Mouse (Mus musculus) mouse trophoblast stem cell (cell line): ENCODE measurements at regions not wholly inside any gene's neighbourhood (a gene's known extent, or its start where the extent isn't known, plus 50 kb on each side); places are given as distances from the start of the nearest gene placed in this dataset.

Experiments used
- in situ Hi-C, 2 experiments: fragments of 300-500 bp; cut with MseI, MboI; formaldehyde crosslinking; loops; 2 replicates in 1 of 2; 3 replicates in 1 of 2; pipeline ENCODE4 v1.15.1; 2025

DNA sequence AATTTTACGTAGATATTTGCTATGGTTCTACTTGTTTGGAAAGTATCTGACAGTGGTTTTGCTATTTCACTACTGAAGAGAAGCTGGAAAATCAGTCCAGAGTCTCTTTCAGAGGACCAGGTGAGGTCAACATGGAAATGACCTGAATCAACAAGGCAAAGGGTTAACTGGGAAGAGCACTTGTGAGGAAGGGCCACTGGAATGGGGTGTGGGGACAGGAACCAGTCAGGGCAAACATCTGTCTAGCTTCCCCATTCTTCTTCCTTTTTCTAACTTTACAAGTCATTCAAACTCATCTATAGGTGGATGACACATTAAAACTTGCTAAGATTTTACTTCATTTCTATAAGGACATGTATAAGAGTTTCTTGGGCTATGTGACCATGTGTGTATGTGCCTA, 283.7 kb downstream of the Gm11146 start:
- in situ Hi-C loops: no loop called here

DNA sequence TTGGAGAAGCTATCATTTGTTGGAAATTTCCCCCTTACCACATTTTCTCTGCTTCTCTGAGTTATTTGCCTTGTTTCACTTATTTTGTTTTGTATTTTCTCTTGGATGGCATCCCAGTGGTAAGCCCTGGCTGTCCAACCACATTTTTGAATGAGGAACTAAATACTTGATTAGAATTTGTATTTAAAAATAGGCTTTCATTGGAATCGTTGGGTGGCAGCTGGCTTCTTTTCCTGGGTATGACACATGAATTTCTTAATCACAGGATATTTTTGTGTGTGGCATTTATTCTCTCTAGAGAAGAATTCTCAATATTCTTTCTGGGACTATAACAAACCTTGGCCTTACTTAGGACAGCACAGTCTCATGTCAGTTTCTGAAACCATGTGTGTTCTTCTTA, 286.5 kb downstream of the Gm11146 start:
- in situ Hi-C loops: no loop called here

GRCm38 (mm10) chr16:77313195-77313594, 288.7 kb downstream of the Gm11146 start:
- in situ Hi-C loops: no loop called here

- in situ Hi-C loops: no loop called here
Observed at GRCm38 (mm10) chr16:77301270-77302171, 288.0 kb downstream of the Usp25 start.

DNA sequence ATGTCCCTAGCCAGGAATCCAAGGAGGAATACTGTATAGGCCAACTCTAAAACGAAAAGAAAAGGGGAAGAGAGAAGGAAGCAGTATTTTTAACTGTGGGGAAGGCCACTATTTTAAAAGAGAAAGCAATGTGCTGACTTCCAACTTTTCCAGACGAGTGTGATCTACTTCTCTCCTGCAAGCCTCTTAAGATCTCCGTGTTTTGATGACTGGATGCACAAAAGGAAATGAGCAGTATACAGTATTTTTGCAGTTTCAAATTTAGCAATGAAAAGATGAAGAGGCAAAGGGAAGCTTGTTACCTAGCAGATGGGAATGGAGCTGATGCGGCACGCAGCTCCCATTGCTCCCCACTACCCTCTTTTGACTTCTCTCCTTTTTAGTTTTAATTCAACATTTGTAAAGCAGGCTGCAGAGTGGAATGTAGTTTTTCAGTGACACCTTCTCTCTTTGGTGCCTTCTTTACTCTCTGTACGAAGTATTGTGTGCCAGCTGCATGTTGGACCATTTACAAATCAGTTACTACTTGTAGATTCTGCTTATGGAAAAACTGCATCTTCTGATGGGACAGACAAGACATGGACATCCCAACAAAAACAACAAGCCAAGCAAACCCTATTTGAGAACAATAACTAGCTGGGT, 287.2 kb downstream of the Usp25 start:
- in situ Hi-C loops: no loop called here

DNA sequence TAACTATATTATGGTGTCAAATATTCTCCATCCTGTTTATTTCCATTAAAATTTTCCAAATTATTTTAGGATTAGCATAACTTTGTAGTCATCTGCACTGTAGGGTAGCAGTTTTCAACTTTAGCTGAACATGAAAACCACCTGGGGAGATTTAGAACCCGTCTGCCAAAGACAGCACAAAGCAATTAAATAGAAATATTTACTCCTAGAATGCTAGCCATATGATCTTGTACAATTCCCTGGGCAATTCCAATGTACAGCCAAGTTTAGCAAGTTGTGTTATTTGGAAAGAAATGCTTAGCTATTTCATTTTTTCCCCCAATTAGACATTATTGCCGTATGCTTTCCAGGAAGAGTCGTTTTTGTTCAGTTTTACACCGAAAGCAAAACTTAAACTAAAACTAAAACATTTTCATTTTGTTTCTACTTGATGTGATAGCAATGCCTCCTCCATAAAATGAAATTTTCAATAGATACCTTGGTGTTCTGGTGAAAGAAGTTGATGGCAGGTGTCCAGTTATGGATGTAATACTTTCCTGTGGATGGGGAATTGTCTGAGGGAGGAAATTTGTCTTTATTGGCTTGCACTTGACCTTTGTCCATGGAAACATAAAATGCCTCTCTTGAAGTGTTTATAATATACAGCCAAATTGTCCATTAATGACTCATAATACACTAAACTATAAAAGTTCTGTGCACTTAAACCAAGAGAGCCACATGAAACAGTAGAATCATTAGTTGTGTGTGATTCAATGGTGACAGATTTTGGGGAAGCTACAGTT, 282.3 kb downstream of the Usp25 start:
- in situ Hi-C loops: no loop called here

DNA sequence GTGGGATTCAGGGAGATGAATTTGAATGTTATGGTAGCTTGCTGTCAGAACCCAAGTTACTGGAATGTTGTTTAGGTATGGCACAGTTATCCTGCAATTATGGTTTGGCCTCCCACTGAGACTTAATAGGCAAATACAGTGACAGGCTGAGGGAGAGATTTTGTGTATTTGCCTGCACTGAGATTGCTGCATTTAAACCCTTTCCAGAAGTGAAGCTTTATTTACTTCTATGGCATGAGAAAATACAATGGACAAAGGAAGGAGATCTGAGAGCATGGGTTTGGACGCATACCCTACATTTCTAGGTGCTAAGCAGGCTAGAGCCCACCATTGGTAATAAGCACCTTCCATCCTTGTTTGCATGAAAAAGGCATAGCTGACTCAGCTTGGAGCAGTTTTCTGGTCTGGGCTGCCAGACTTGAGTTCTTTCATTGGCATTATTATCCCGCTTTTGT, 278.8 kb downstream of the Usp25 start:
- in situ Hi-C loops: no loop called here

DNA sequence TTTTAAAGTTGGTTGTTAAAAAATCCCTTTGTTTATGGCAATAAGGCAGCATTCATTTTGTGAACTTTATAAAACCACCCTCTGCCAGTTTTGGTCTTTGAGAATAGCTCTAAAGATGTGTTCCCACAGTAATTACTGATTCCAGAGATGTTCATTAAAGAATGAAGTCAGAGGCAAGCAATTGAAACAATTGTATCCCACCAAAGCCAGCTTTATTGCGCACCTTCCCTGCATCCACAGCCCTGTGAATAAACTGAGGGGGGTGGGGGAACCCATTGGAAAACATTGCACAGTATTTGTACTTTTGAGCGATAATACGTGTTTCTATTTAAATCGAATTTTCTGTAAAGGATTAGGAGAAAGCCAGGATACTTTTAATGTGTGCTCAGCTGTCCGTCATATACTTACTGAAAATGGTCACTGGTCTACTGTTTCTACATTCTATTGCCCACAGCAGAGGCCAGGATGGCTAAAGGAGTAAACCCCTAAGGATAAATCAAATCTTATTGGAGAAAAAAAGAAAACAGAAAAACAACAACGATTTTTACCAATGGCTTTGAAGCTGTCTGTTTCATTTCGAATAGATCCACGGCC, 278.3 kb downstream of the Usp25 start:
- in situ Hi-C loops: no loop called here

GRCm38 (mm10) chr16:77284205-77284604, 270.7 kb downstream of the Usp25 start:
- in situ Hi-C loops: no loop called here

DNA sequence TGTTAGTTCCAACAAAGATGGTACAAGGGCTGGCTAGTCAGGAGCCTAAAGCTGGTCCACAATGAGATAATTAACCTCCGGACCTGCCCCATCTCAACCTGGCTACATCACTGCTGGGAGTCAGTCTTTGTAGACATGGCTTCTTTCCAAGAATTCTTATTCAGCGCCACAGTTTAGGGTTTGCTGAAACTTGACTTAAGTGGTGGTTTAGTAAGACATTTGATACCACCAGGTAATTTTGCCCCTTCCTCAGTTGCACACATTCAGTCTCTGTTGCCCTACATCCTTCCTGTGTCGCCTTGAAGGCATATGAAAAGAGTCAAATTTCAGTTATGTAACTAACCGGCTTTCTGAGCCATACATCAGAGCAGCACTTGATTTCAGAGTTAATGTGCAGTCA, 266.4 kb downstream of the Usp25 start:
- in situ Hi-C loops: no loop called here

GRCm38 (mm10) chr16:77279495-77279894, 266.0 kb downstream of the Usp25 start:
- in situ Hi-C loops: no loop called here

DNA sequence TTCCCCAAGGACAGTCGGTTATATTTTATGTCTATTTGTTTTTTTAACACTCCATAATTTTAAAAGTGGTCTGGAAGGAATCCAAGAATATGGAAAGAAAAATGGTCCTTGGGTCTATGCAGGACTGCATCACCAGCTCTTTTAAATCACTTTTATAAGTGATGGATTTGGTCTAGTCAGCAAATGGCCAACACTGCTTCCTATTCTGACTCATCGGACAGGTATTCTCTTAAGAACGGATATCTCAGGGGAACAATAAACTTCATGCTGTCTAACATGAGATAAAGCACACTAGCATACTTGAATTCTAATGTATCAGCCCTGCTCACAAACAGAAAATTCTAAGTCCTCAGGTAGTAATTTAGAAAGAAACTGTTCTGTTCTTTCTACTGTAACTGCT, 259.8 kb downstream of the Usp25 start:
- in situ Hi-C loops: no loop called here

GRCm38 (mm10) chr16:77268926-77269325, 255.4 kb downstream of the Usp25 start:
- in situ Hi-C loops: no loop called here

DNA sequence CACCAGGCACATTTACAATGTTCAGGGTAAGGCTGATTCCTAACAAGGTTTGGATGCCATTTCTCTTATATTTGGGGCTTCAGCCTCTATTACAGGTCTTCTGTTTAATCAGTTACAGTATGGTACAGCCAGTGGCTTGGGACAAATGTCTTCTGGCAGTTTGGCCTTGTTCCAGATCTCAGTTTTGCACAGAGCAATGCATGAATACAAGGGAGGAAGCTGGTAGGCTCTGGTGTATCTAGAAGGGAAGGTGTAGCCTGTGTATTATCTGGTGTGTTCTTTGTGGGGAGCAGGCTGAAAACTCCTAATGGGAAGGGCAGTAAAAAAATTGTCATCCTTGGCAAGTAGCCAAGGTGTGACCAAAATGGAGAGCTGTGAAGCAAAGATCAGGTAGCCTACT, 254.2 kb downstream of the Usp25 start:
- in situ Hi-C loops: no loop called here

GRCm38 (mm10) chr16:77252349-77252748, 238.8 kb downstream of the Usp25 start:
- in situ Hi-C loops: no loop called here

- in situ Hi-C loops: no loop called here
Observed at GRCm38 (mm10) chr16:77251422-77251821, 237.9 kb downstream of the Usp25 start.

DNA sequence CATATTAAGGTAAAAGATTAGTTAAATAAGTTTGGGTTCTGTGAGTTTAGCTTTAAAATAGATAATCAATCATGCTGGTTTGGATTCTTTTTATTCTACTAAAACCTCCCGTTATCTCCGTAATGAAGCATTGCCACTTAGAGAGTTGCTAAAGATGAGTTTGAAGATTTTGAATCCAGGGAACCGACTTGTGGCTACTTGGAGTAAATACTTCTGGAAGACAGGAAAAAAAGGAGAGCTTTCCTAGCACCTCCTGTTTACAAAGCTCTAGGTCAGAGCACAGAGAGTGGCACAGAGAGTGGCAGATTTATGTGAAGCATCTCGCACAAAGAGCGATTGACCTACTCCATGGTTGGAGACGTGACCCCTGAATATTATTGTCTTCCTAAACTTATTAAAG, 227.4 kb downstream of the Usp25 start:
- in situ Hi-C loops: no loop called here

DNA sequence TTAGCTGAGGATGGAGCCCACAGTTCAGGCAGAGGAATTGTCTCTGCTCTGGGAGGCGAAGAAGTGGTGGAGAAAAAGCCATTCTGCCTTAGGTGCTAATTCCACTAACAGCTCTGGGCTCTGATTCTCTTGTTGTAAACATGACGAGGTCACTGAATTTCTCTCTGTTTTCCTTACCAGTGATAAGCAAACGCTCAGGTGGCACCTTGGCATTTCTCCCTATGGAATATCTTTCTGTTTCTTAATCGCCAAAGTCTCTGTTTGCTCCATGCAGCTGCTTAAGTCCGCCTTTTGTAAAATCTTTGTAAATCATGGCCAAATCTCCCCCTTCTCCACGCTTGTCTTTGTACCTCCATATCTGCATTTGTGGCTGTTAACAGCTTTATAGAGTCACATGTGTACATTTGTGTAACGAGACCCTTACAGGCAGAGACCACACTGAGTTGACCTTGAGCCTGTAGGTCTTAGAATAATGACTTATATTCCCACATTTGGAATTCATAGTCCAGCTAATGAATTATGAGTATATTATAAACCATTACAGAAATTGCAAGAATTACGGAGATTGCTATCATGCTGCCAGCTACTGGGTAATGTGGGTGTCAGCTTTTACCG, 225.8 kb downstream of the Usp25 start:
- in situ Hi-C loops: no loop called here

DNA sequence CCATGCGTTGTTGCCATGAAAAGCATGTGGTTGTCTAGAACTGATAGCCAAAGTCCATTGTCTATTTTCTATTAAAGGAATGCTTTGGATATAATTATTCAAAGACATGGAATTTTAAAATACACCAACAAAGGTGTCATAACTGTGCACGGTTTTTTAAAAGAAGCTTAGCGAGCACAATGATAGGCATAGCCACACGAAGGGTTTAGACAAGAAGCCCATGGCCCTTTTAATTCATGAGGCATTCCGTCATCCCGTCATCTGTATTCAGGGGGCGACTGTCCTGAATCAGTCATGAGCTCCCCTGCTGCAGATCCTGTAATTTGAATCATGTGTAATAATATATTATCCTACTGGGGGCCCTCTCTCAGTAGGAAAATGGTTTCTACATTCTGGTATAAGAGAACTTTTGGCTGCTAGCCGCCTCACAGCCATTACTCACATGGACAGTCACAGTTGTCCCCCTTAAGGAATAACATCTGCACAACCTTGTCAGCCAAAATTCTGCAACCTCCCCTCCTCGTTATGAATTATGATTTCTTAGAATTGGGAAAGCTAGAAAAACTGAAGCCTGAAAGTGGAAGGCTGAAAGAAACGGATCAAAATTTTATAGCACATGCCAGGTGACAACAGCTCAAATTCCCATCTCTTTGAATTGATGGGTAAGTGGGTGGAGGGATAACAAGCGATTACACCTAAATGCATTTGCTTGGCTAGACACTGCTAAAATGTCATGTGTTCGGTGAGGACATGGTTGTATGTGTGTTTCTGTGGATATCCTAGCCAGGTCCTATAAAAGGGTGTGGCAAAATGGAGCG, 225.1 kb downstream of the Usp25 start:
- in situ Hi-C loops: no loop called here

DNA sequence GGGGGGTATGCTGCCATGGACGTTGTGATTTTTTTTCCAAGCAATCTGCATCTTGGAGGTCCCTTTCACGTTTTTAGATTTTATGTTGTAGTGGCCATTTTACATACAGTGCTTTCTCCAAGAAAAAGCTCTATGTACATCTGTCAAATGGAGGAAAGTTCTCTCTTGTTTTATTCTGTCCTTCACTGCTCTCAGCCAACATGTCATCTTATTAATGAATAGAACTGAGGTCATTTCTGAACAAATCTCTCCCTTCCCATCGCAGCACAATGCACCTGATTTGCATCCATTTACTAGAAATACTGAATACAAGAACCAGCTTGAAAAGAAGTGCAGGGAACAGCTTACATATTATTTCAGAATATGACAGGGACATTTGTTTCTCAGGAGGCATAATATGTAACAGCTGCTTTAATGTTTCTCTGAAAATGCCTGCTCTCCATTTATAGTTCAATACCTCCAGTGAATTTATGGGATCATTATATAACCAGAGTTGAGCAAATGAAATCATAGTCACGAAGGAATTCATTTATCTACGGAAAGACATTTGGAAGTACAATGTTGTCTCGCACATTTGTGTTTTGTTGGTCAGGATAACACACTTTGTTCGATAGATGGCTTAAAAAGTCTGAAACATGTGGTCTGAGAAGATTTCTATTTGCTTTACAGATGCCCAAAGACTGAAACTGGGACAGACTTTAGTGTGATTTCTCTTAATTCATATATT, 224.3 kb downstream of the Usp25 start:
- in situ Hi-C loops: no loop called here
